Mouse (Mus musculus): ENCODE data around the gene Exph5. TPM values are rescaled to one million over a fixed set of nuclear protein-coding genes. Genes with fewer than 3 reads are reported as not detected.

The Exph5 gene
- polyA plus RNA-seq, 1 experiment from 2014 or later: 0.76 TPM

DNA sequence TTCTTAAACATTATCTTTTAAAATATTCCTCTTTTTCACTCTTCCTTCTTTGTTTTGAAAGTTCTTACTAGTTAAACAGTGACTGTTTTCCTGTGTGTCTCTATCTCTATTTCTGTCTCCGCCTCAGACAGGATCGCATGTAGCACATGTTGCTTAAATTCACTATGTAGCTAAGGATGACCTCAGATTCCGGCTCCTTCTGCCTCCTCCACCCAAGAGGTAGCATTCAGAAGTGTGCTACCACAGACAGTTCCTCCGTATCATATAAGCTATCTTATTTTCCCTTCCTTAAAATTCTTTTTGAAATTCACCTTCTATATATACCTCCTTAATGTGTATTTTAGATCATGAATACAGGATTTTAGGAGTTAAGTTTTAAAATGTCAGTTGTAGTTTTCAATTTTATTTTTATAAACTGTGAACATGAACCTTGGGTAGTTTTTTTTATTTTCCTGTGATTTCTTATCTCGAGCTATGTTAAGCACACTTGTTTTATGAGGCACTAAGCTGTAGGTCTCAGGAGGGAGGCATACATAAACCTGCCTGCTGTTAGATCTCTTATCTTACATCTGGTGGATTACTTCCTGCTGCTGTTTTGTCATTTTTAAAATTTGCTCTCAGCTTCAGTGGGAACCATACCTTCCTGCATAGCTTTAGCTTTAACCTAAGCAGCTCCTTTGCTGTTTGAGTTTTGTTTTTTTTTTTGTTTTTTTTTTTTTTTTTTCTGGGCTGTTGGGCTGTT is 30.0 kb upstream of the Exph5 start:
- ATAC-seq (no peak), DNase-seq (ENCODE audit: low read depth, low spot score) (no peak)
- CTCF ChIA-PET: interaction anchor here (1.1 kb wide), 1 partner anchor 46 kb away, joined by 3 read pairs; no protein-coding TSS in a partner anchor
- in situ Hi-C loops (cut with MboI; ENCODE audit: low pct_unique_long_range_greater_than_20kb): no loop called here
- POLR2A ChIA-PET: interaction anchor here (1.0 kb wide), 1 partner anchor 17 kb away, joined by 4 read pairs; no protein-coding TSS in a partner anchor
- H3K27me3 ChIP-seq: no peaks in the 10 kb centered on the region
- no peak for TF ChIP-seq CTCF (IDR thresholded peaks at IDR 0.05)

DNA sequence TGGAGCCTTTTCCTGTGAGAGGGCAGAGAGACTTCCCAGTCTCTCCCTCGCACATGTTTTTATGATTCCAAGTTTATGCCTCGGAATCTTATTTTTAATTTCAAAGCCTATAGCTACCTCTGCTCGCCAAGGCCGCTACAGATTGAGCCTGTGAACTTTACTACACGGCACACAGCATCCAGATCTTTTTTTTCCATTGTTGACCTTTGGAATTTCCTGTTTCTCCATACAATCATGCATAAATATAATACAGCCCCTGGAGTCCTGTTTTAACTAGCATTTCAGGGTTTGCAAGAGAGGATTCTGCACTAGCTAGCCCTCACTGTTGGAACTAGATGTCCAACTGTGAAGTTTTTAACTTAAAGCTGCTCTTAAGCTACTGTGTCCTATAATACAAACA is 29.3 kb upstream of the Exph5 start:
- H3K27me3 ChIP-seq: no peaks in the 10 kb centered on the region
- in situ Hi-C loops (cut with MboI; ENCODE audit: low pct_unique_long_range_greater_than_20kb): no loop called here
- ChIA-PET CTCF (no interaction called here), POLR2A (no interaction called here)
- DNase-seq (ENCODE audit: low read depth, low spot score): no peak
- no peak for TF ChIP-seq CTCF (IDR thresholded peaks at IDR 0.05)
- ATAC-seq: no peak

DNA sequence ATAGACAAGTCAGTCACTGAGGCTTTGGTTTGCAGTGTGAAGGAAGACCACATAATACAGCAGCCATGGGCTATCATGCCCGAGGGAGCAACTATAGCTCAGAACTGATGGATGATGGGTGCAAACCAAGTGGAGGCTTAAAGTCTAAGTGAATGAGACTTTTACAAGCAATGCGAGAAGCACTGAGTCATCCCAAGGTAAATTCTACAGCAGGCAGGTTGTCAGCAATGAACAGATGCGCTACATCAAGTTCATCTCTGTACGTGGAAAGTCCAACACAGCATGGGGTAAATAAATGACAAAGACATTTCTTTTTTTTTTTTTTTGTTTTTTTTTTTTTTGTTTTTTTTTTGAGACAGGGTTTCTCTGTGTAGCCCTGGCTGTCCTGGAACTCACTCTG is 28.8 kb upstream of the Exph5 start:
- in situ Hi-C loops (cut with MboI; ENCODE audit: low pct_unique_long_range_greater_than_20kb): no loop called here
- no peaks in the 10 kb centered on the region for H3K27me3 ChIP-seq
- DNase-seq (ENCODE audit: low read depth, low spot score): no peak
- ChIA-PET CTCF (no interaction called here), POLR2A (no interaction called here)
- ATAC-seq: no peak
- TF ChIP-seq CTCF (IDR thresholded peaks at IDR 0.05): no peak

DNA sequence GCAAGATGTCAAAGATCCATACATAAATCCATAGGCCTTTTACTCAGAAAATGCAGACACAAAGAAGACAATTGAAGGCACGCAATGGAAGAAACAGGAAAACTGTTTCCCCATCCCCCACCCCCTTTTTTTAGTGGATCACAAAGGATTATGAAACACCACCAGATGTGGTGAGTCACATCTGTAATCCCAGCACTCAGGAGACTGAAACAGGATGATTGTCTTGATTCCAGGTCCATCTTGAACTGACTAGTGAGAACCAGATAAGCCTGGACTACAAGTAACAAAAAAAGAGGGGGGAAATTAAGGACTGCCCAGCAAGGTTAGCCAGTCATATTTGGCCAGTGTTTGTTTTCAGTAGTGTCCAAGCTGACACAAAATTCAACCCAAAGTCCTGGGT is 25.1 kb upstream of the Exph5 start:
- POLR2A ChIA-PET: no interaction called here
- in situ Hi-C loops (cut with MboI; ENCODE audit: low pct_unique_long_range_greater_than_20kb): no loop called here
- H3K27me3 ChIP-seq: no peaks in the 10 kb centered on the region
- TF ChIP-seq CTCF (IDR thresholded peaks at IDR 0.05): no peak
- no peak for ATAC-seq
- DNase-seq (ENCODE audit: low read depth, low spot score): no peak
- CTCF ChIA-PET: no interaction called here

DNA sequence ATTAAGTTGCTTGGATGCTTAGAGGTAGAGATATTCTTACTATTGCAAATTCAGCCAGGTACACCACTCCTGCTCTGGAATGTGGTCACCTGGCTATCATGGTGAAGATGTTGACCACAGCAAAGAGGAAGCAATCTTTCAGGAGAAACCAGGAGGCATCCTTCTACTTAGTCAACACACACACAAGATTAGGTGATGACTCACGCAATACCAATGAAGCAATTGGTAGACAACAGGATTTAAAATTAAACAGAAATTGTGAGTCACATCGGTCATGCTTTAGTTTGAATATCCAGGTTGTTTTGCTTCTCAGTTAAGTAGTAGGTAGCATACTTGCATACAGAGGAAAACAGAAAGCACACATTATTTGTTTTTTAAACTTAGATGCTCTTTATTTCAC is 22.5 kb upstream of the Exph5 start:
- ATAC-seq: peak; percentile 74
- peak; percentile 82 for DNase-seq (ENCODE audit: low read depth, low spot score)
- no peaks in the 10 kb centered on the region for H3K27me3 ChIP-seq
- no peak for TF ChIP-seq CTCF (IDR thresholded peaks at IDR 0.05)
- in situ Hi-C loops (cut with MboI; ENCODE audit: low pct_unique_long_range_greater_than_20kb): no loop called here
- CTCF ChIA-PET: no interaction called here
- POLR2A ChIA-PET: interaction anchor here (0.6 kb wide), 1 partner anchor 72 kb away, joined by 7 read pairs; no protein-coding TSS in a partner anchor

DNA sequence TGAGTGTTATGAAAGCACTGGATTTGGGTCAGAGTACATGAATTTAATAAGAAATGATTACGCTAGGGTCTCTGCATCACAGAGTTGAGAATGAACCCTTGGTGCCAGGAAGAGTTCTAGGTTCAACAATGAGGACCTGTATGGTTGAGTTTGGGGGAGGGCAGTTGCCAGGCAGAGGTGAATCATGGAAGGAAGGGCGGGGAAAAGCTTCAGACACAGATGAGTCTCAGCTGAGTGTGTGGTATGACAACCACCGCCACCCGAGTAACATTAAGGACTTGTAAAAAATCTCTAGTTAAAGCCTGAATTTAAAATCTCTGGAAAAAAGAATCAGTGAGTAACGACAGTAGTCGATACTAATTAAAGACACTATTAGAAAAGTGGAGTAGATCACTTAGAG is 14.7 kb upstream of the Exph5 start:
- TF ChIP-seq CTCF (IDR thresholded peaks at IDR 0.05): no peak
- ChIA-PET POLR2A (no interaction called here), CTCF (no interaction called here)
- ATAC-seq (no peak), DNase-seq (ENCODE audit: low read depth, low spot score) (no peak)
- no peaks in the 10 kb centered on the region for H3K27me3 ChIP-seq
- in situ Hi-C loops (cut with MboI; ENCODE audit: low pct_unique_long_range_greater_than_20kb): no loop called here

DNA sequence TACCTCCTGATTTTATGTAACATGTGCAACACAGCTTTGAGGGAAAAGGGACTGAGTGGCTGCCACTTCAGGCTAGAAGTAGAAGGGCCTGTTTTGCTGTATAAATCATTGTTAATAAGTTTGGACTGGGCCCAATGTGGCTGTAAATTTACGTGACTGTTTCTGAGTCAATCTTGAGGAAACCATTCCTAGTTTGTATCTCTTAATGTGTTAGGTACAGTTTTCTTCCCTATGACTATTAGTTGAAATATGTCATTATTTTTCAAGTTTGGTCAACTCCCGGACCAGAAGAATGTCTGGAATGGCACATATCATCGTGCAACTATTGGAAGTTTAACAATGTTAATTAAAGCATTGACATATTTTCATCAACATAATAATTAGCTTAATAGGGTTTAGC is 11.5 kb upstream of the Exph5 start:
- in situ Hi-C loops (cut with MboI; ENCODE audit: low pct_unique_long_range_greater_than_20kb): no loop called here
- CTCF ChIA-PET: interaction anchor here (0.9 to 1.0 kb wide), 2 partner anchors 28 to 35 kb away, joined by 3 read pairs; no protein-coding TSS in a partner anchor
- POLR2A ChIA-PET: no interaction called here
- ATAC-seq (peak; percentile 62), DNase-seq (ENCODE audit: low read depth, low spot score) (no peak)
- H3K27me3 ChIP-seq: no peaks in the 10 kb centered on the region
- TF ChIP-seq CTCF (IDR thresholded peaks at IDR 0.05): no peak

DNA sequence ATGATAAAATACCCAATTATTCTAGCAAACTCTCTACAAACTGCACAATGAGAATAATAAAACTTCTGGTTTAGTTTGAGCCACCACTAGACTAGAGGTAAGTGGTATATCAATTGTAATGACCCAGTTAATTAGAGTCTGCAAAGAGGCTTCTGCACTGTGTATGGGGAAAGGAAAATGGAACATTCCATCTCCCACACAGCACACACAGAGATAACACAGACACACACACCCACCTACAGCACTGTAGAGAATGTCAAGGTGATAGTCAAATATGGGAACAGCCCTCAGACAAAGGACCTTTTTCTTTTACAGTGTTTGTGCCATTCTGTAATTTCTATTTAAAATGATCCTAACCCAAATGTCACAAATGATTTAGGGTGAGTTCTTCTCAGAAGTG is 8.6 kb upstream of the Exph5 start:
- H3K27me3 ChIP-seq: no peaks in the 10 kb centered on the region
- CTCF ChIA-PET: no interaction called here
- TF ChIP-seq CTCF (IDR thresholded peaks at IDR 0.05): no peak
- no peak for ATAC-seq
- no peak for DNase-seq (ENCODE audit: low read depth, low spot score)
- in situ Hi-C loops (cut with MboI; ENCODE audit: low pct_unique_long_range_greater_than_20kb): no loop called here
- POLR2A ChIA-PET: no interaction called here

DNA sequence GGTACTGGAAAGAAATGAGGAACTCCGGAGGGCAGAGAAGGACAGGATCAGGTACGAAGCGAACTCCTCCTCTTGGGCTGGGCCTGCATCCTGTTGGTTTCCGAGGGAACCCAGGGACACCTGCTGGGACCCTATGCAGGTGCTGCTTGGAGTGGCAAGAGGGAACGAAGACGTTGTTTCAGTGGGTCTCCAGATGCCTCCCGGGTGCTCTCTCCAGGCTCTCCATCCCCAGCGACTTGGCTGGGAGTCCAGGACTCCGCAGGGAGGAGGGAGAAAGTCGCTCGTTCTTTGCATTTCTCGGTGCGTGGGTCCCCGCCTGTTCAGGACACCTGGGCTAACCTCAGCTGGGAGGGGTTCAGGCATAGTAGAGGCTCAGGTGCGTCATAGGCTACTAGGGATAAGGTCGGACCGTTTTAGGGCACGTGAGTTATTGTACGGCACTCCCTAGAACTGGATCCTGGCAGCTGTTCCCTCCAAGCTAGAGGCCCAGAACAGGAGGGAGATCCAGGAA is 386 bp downstream of the Exph5 start:
- DNase-seq (ENCODE audit: low read depth, low spot score): no peak

DNA sequence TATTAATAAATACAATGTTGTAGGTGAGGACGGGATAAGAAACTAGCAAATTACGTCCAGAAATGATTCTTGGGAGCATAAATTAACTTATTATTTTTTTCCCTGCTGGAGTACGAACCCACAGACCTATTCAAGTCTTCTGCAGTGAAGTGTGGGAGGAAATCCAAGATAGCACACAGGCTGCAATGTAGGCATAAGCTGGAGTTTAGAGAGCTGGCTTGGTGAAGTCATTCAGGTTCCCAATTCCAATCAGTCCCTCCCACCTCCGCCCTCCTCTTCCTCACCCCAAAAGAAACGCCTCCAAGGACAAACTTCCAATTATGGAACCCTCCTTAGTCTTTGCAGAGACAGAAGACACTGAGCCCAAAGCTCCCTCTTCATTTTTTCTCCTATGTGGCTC is 945 bp downstream of the Exph5 start:
- in situ Hi-C loops (cut with MboI; ENCODE audit: low pct_unique_long_range_greater_than_20kb): no loop called here
- H3K27me3 ChIP-seq: no peaks in the 10 kb centered on the region
- no peak for DNase-seq (ENCODE audit: low read depth, low spot score)
- POLR2A ChIA-PET: interaction anchor here (0.7 kb wide), 1 partner anchor 11 kb away, joined by 3 read pairs; no protein-coding TSS in a partner anchor
- ATAC-seq: no peak
- CTCF ChIA-PET: interaction anchor here (1.0 kb wide), 1 partner anchor 19 kb away, joined by 3 read pairs; no protein-coding TSS in a partner anchor
- no peak for TF ChIP-seq CTCF (IDR thresholded peaks at IDR 0.05)

More for the DNA sequence above, 386 bp downstream of the Exph5 start:
- ChIA-PET POLR2A (no interaction called here), CTCF (interaction anchor here (1.0 kb wide), 1 partner anchor 19 kb away, joined by 3 read pairs; no protein-coding TSS in a partner anchor)
- ATAC-seq: no peak
- H3K27me3 ChIP-seq: no peaks in the 10 kb centered on the region
- TF ChIP-seq CTCF (IDR thresholded peaks at IDR 0.05): no peak
- in situ Hi-C loops (cut with MboI; ENCODE audit: low pct_unique_long_range_greater_than_20kb): no loop called here

DNA sequence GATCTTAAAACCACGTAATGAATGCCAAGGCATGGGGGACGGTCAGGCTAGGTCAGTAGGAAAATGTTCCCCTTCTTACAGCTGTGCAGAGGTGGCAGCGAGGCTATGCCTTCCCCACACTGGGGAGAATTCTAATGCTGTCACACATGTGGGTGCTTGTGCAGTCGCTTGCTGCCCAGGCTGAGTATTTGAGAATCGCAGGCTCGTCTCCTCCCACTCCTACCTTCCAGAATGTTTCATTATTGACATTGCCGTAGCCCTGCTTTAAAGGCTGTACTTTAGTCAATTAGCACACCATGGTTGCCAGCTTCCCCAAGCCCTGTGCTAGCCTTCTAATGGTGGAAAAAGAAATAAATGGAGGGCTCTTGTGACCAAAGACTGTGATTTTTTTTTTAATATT is 6.4 kb downstream of the Exph5 start:
- POLR2A ChIA-PET: no interaction called here
- ATAC-seq (no peak), DNase-seq (ENCODE audit: low read depth, low spot score) (no peak)
- in situ Hi-C loops (cut with MboI; ENCODE audit: low pct_unique_long_range_greater_than_20kb): no loop called here
- no peak for TF ChIP-seq CTCF (IDR thresholded peaks at IDR 0.05)
- no peaks in the 10 kb centered on the region for H3K27me3 ChIP-seq
- CTCF ChIA-PET: no interaction called here

Data from Patski (cell line).